Mouse (Mus musculus) ES-E14 (cell line): Measurements from ENCODE around the gene Pole. TPM values are rescaled to one million over a fixed set of nuclear protein-coding genes. Genes with fewer than 3 reads are reported as not detected.

Experiments used
- DNase-seq: peaks from one replicate; pipeline ENCODE4 v3.0.0-alpha.2; 2013; ENCODE audit warnings: low read depth, low spot score
- H3K27ac ChIP-seq: 2 replicates; pipeline ENCODE4 v1.5.1; 2012; ENCODE audit warnings: low read depth, mild to moderate bottlenecking, low read length, moderate library complexity, mixed read lengths; ENCODE audit not compliant: poor library complexity, insufficient read depth, severe bottlenecking
- H3K36me3 ChIP-seq: 2 replicates; pipeline ENCODE4 v1.6.1; 2012; ENCODE audit warnings: mild to moderate bottlenecking, low read length, moderate library complexity, mixed read lengths; ENCODE audit not compliant: control insufficient read depth, poor library complexity, insufficient read depth, severe bottlenecking
- H3K4me1 ChIP-seq, 2 experiments: fragments of 150-350 bp in 1 of 2; sonication (generic) in 1 of 2; 2 replicates each; pipeline ENCODE4 v1.6.1; 2012; ENCODE audit warnings: low read length in 2 of 2, mild to moderate bottlenecking in 1 of 2, mixed read lengths in 1 of 2; ENCODE audit not compliant: control insufficient read depth in 2 of 2, insufficient read depth in 2 of 2, poor library complexity in 1 of 2
- H3K4me3 ChIP-seq, 2 experiments: fragments of 150-350 bp in 1 of 2; sonication (generic) in 1 of 2; 2 replicates each; pipeline ENCODE4 v1.5.1; 2012; ENCODE audit warnings: low read length in 2 of 2, low read depth in 1 of 2, mild to moderate bottlenecking in 1 of 2, mixed read lengths in 1 of 2; ENCODE audit not compliant: insufficient read depth in 1 of 2, poor library complexity in 1 of 2, severe bottlenecking in 1 of 2
- H3K9ac ChIP-seq: 2 replicates; pipeline ENCODE4 v1.6.1; 2012; ENCODE audit warnings: low read depth, mild to moderate bottlenecking, low read length, mixed read lengths; ENCODE audit not compliant: poor library complexity, insufficient read depth, severe bottlenecking
- H3K9me3 ChIP-seq: fragments of 150-350 bp; sonication (generic); 2 replicates; pipeline ENCODE4 v1.6.1; 2012; ENCODE audit warnings: low read depth, mild to moderate bottlenecking, low read length; ENCODE audit not compliant: control insufficient read depth, insufficient read depth
- CHD2 ChIP-seq: IDR thresholded peaks from 2 replicates; pipeline ENCODE4 v1.6.1; 2014; ENCODE audit warnings: mild to moderate bottlenecking, low read depth, low read length, inconsistent platforms
- HCFC1 ChIP-seq: IDR thresholded peaks from 2 replicates; pipeline ENCODE4 v1.6.1; 2012; ENCODE audit warnings: low read length, inconsistent platforms, borderline replicate concordance; ENCODE audit not compliant: insufficient read depth
- MAFK ChIP-seq: IDR thresholded peaks from 2 replicates; pipeline ENCODE4 v1.6.1; 2014; ENCODE audit warnings: mild to moderate bottlenecking, low read depth, low read length, inconsistent platforms; ENCODE audit not compliant: insufficient read depth
- ZC3H11A ChIP-seq: IDR thresholded peaks from 2 replicates; pipeline ENCODE4 v1.6.1; 2012; ENCODE audit warnings: low read depth, mild to moderate bottlenecking, inconsistent platforms, low read length, borderline replicate concordance
- ZNF384 ChIP-seq: IDR thresholded peaks from 2 replicates; pipeline ENCODE4 v1.6.1; 2012; ENCODE audit warnings: low read depth, low read length, inconsistent platforms
- in situ Hi-C, 2 experiments: fragments of 600-800 bp; cut with MboI; formaldehyde crosslinking; loops; one replicate each; pipeline ENCODE4 v1.15.1; 2025; ENCODE audit warnings: low sequenced_read_pairs in 2 of 2, inconsistent platforms in 1 of 2; ENCODE audit not compliant: unreplicated experiment in 2 of 2
- total RNA-seq: library from RNA; depleted of rRNA; stranded (reverse); fragments of 300-350 nt; gene quantifications from 2 replicates; pipeline ENCODE4 v1.2.3, GENCODE M21; 2012

Pole gene
- total RNA-seq, 1 experiment = 77.7 TPM

DNA sequence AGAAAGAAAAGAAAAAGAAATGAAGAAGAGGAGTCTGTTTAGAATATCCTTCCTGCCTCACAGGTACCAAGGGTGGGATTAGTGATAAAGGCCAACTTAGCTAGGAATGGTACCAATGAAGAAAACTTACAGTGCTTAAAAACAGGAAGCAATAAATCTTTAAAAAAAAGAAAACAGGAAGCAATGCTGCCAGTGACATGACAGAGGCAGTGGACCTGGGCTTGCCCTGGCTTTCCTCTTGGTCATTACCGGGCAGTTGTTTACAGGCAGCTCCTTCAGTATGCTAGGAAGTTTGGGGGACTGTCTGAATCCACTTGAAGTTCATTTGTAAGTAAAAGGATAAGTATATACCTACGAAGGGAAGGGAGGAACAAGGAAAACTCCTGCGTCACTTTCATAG is 44.4 kb downstream of the Pole start:
- no peaks in the 10 kb centered on the region for H3K4me1 ChIP-seq
- no peak overlapping the region for H3K27ac ChIP-seq
- H3K36me3 ChIP-seq = peaks cover 49% of the 10 kb centered on the region
- in situ Hi-C loops = no loop called here
- no peak overlapping the region for H3K4me3 ChIP-seq
- no peak overlapping the region for H3K9ac ChIP-seq
- no peak for DNase-seq
- no peaks in the 10 kb centered on the region for H3K9me3 ChIP-seq
- TF ChIP-seq MAFK (no peak), ZC3H11A (no peak), ZNF384 (no peak), HCFC1 (no peak), CHD2 (no peak)

- Histone ChIP-seq H3K36me3 (peaks cover 33% of the 10 kb centered on the region), H3K27ac (no peak overlapping the region), H3K4me3 (no peak overlapping the region), H3K9me3 (no peaks in the 10 kb centered on the region), H3K4me1 (peaks cover 3% of the 10 kb centered on the region in 2 experiments; a peak in 3 of 4 replicates), H3K9ac (no peak overlapping the region)
- no peak for TF ChIP-seq MAFK
- TF ChIP-seq CHD2 = no peak
- TF ChIP-seq ZNF384 = no peak
- TF ChIP-seq HCFC1 = no peak
- TF ChIP-seq ZC3H11A = no peak
- in situ Hi-C loops = no loop called here
- no peak for DNase-seq
Measured at GRCm38 (mm10) chr5:110338792-110339191, 52.7 kb downstream of the Pole start.

DNA sequence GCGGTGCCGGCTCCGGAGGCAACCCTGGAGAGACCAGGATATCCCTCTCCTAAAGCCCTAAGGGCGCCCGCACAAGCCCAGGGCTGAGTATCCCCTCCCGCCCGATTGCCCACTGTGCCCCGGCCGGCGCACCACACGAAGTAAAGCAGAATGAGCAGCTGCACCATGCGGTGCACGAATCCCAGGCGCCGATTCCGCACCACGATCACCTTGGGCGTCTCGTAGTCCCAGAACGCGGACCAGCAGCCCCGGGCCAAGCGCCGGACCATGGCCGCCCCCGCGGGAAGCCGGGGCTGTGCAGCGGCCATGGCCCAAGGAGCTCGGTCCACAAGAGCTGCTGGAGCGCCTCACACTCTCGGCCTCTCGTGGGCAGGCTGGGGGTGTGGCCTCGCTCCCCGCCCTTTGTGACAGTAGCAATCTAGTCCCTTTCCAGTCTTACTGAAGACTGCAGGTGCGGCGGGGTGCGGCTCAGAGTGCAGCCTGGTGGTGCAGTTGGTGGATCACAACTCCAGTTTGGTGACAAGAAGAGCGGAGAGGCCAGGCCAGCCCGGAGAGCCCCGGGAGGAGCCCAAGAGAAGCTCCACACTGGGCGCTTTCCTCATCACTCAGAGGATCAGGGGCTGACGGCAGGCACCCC is 56.7 kb downstream of the Pole start, which contains the start of gene P2rx2:
P2rx2 (minus strand) TSS at position 565 of the 637 bp plus-strand sequence.
- Histone ChIP-seq H3K27ac (no peak within 1 kb of the TSS), H3K9ac (peak within 1 kb of the TSS; percentile 48), H3K36me3 (peaks cover 3% of the 10 kb centered on the region), H3K4me1 (peaks cover 6 to 14% of the 10 kb centered on the region in 2 experiments; a peak in 3 of 4 replicates), H3K9me3 (no peaks in the 10 kb centered on the region), H3K4me3 (peak within 1 kb of the TSS; percentile 59 to 68)
- in situ Hi-C loops = no loop called here
- no peak for DNase-seq
- TF ChIP-seq ZNF384 (no peak), ZC3H11A (no peak), MAFK (no peak), CHD2 (no peak), HCFC1 (no peak)

- Histone ChIP-seq H3K27ac (no peak within 1 kb of the TSS), H3K9ac (no peak within 1 kb of the TSS), H3K9me3 (no peaks in the 10 kb centered on the region), H3K4me1 (peaks cover 6 to 14% of the 10 kb centered on the region in 2 experiments; a peak in 3 of 4 replicates), H3K36me3 (no peaks in the 10 kb centered on the region), H3K4me3 (no peak within 1 kb of the TSS; a peak in 1 of 4 replicates)
- DNase-seq = no peak
- in situ Hi-C loops = no loop called here
- TF ChIP-seq CHD2 (no peak), ZC3H11A (no peak), ZNF384 (no peak), HCFC1 (no peak), MAFK (no peak)
Measured at GRCm38 (mm10) chr5:110344524-110344923, 58.4 kb downstream of the Pole start, which contains the start of gene Lrcol1. Gene Lrcol1 (plus strand): TSS chr5:110344730.

DNA sequence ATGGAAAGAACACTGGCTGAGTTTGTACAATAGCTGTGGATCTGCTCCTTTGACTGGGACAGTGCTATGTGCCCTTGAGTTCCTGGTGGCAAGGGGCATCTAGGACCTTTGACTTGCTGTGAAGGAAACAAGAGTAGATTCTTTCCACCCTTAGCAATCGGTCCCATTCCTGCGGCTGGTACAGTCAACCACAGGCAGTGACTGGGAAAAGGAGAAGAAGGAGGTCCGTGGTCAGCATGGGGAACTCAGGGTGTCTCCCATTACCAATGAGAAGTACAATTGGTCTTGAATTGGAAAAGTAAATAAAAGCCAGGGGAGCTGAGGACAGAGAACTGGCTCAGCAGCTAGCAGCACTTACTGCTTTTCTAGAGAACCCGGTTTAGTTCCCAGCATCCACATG is 59.4 kb downstream of the Pole start:
- no peak for TF ChIP-seq ZC3H11A
- TF ChIP-seq MAFK = no peak
- no peak for TF ChIP-seq CHD2
- TF ChIP-seq HCFC1 = no peak
- no peak for TF ChIP-seq ZNF384
- no peaks in the 10 kb centered on the region for H3K36me3 ChIP-seq
- H3K27ac ChIP-seq = no peak overlapping the region
- H3K4me3 ChIP-seq = no peak overlapping the region
- H3K9me3 ChIP-seq = no peaks in the 10 kb centered on the region
- DNase-seq = no peak
- in situ Hi-C loops = no loop called here
- H3K4me1 ChIP-seq = peaks cover 6 to 14% of the 10 kb centered on the region in 2 experiments; a peak in 3 of 4 replicates
- no peak overlapping the region for H3K9ac ChIP-seq
